Mouse (Mus musculus) heart, adult 18-20 months (tissue): ENCODE data around the gene Qrich1. TPM values are rescaled to one million over a fixed set of nuclear protein-coding genes. Genes with fewer than 3 reads are reported as not detected.
"Not testable (repeated sequence)": the region's sequence is repeated elsewhere in the genome, so short reads cannot be mapped to it uniquely, and the experiment has no call there.

ENCODE experiments used
- DNase-seq, 2 experiments: peaks; one replicate each; pipeline ENCODE4 v3.0.0; 2021 to 2022; ENCODE audit warnings: mixed read lengths in 1 of 2
- microRNA-seq, 2 experiments: library from miRNA; unstranded; fragments of <30 nt; microRNA quantifications; one replicate each; pipeline ENCODE4 v1.2.0; 2022
- total RNA-seq, 2 experiments: library from RNA; stranded (reverse); gene quantifications; 2 replicates each; pipeline ENCODE4 v1.2.3; 2021

The Qrich1 gene
- total RNA-seq, 2 experiments from 2014 or later, result 57.8 to 58.7 TPM

DNA sequence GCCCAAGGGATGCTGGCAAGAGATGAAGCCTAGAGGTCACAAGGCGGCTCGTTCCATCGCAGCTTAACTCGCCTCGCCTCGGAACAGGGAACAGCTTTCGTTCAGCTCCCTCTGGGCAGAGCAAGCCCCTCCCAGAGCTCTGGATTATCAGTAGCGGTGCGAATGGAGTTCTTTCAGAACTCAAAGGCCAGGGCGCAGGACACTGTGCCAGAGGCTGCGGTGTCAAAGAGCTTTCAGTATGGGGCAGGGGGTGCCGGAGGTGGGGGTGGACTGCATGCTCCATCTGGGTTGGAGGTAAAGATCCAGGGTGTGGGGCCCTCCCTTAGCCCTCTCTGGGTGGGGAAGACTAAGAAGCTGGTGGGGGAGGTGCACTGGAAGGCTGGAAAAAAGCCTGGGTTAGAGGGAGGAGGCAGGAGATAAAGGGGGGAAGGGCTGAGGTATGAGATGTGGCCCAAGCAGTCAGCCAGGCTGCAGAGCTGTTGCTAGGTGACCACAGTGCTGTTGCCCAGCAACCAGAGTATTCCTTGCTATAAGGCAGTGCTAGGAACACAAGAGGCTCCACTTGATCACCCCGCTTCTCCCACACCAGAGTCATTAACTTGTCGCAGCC, 71.1 kb downstream of the Qrich1 start:
- peak; percentile 79 to 87 for DNase-seq

DNA sequence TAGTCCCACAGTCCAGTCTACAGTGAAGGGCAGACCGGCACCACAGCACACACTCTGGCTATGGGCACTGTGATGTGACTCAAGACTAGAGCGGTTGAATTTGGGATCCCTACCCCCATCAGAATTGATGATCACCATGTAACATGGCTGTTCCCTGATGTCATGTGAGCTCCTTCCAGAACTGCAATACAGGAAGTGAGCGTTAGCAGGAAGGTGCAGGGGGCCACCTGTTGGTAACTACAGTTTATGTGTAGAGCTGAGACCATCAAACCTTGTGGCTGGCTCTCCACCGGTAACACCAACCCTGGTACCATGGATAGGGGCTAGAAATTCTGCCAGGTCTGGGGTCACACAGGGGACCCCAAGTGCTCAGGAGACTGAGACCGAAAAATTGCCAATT, 72.6 kb downstream of the Qrich1 start:
- DNase-seq, result no peak

DNA sequence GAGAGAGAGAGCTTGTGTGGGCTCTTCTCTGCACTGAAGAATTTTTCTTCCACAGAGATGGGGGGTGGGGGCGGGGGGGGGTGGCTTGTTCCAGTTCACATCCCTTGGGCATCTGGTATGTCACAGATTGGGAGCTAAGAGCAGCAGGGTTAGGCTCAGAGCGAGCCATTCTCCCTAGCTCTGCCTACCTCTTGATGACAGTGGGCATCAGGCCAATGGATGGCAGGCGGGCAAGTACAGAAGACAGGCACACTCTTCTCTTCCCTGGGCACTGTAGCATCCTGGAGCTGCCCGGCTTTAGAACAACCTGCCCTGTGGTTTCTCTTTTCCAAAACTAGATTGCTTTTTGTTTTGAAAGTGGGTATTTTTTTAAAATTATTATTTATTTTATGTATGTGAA, 74.9 kb downstream of the Qrich1 start:
- DNase-seq, result no peak

DNA sequence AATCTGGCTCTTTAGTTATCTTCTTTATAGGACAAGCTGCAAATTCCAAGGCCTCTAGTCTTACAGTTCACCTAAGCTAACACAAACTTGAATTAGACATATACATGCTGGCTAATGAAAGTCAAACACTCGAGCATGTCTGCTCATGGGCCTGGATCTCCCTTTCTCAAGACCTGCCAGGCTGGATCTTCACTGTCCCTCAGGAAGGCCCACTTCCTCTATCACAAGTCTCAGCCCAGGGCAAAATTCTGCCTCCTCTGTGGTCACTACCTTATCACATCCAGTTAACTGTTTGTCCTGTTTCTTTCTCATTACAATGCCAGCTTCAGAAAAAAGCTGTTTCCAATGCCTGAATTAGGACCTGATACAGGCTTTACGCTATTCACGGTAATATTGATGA, 77.7 kb downstream of the Qrich1 start:
- DNase-seq, result no peak

DNA sequence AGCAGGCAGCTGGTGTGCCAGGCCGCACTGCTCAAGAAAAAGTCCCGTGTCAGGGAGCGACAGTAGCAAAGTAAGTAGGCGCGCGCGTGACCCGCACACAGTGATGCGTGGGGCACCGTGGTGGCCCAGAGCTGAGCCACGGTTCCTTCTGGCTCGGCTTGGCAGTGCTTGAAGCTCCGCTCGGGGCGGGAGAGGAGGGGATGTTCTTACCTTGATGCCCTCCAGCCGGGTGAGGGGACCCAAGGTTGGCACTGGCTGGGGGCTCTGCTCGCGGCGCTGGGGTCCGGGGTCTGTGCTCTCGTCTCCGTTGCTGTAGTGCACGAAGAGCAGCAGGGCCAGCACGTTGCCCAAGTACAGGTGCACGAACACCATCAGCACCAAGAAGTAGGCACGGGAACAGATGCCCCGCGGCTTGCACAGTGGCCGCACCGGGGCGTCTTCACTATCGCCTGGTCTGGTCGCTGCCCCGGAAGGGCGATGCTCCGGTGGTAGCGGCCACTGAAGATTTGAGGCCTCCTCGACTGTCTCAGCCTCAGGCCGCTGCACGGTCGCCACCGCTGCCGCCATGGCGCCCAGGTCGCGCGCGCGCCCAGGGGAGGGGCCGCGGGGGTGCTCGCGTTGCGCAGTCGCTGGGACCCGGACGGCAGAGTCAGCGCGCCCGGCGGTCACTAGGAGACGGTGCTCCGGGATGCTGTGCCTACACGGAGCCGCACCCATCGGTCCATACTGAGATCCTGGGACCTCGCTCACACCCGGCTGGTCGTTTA, 80.6 kb downstream of the Qrich1 start, which contains the start of gene P4htm:
P4htm (minus strand) TSS at position 670 of the 767 bp plus-strand sequence.
- peak; percentile 77 to 81 for DNase-seq

DNA sequence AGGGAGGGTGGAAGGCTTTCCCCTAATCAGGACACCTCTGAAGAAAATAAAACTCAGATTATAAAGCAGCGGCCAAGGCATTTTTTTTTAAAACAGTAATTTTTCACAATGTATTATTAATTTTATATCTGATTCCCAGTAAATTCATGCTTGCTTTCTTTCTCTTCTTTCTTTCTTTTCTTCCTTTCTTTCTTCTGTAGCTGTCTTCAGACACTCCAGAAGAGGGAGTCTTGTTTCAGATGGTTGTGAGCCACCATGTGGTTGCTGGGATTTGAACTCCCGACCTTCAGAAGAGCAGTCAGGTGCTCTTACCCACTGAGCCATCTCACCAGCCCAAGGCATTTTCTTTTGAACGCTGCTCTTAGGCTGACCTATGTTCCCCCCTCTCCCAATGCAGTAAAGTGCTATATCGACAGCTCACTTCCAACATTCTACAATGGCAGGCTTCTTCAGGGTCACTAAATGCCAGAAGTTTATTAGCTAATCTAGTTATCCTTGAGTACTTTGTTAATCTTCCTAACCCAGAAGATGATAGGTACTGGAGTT, 82.5 kb downstream of the Qrich1 start:
- no peak for DNase-seq

DNA sequence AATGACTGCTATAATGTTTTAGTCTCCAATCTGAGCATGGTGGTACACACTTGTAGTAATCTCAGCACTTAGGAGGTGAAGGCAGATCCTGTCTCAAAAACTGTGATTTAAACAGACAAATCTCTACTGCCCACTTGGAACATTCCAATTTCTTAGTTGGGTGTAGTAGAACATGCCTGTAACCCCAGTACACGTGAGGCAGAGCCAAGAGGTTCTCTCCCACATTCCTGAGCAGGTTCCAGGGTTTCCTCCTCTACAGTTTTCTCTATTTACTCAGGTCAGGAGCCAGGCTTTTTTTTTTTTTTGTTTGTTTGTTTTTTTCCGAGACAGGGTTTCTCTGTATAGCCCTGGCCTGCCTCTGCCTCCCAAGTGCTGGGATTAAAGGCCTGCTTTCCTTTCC, 83.4 kb downstream of the Qrich1 start:
- no peak for DNase-seq

DNA sequence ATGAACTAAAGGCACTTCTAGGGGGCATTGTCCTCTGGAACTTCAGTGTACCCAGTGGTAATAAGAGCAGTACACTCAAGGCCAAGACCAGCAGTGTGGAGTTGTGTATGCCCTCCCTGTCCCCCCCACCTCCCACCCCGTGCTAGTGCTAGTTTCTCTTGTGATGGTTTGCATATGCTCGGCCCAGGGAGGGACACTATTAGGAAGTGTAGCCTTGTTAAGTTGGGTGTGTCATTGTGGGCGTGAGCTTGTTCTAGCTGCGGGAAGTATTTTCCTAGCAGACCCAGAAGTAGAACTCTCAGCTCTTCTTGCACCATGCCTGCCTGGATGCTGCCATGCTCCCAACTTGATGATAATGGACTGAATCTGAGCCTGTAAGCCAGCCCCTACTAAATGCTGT, 85.4 kb downstream of the Qrich1 start:
- DNase-seq, result no peak

DNA sequence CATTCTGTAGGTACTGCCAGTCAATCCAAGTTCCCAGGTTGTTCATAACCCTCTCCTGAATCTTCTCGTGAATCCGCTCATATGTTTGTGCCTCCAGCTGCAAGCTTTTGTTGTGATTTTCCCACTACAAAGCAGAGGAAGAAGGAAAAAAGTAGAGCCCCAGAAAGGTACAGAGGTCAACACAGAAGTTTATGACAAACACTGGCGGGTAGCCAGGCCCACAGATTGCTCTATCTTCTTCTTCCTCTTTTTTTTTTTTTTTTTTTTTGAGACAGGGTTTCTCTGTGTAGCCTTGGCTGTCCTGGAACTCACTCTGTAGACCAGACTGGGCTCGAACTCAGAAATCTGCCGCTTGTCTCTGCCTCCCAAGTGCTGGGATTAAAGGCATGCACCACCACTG, 91.3 kb downstream of the Qrich1 start:
- not testable (repeated sequence) for DNase-seq

DNA sequence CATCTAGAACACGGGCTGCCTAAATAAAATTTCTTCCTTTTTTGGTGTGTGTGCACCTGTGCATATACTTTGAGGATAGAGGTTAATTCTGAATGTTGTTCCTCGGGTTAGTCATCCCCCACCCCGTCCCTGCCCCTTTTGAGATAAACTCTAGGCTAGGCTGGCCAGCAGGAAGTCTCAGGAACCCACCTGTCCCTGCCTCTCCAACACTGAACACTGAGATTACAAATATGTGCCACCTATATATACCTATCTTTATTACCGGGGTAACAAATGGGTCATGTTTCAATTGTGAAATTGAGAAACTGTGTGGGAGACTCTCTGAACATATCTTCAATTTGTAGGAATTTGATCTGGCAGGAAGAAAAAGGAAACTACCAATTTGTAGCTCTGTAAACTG, 92.3 kb downstream of the Qrich1 start:
- DNase-seq, result no peak

Small RNA genes lying within 50 kb of the gene (microRNA-seq; reads per million reads assigned to microRNA genes)
- 0 reads per million in 2 experiments for gene Gm24083
- gene Mir191, result 0 reads per million in 2 experiments
- gene Mir425, result 833 to 1,300 reads per million in 2 experiments

Other genes starting within 250 kb of the Qrich1 start
- 10 to 100 TPM; 22.2 to 25.6 TPM for gene Nicn1, start 226.4 kb upstream of the Qrich1 start, total RNA-seq
- gene Amt, start 220.0 kb upstream of the Qrich1 start, total RNA-seq, result 1 to 10 TPM; 5.0 to 5.8 TPM
- gene Rhoa, start 210.7 kb upstream of the Qrich1 start, total RNA-seq, result 100 to 1,000 TPM; 229 to 232 TPM
- gene Tcta, start 210.6 kb upstream of the Qrich1 start, total RNA-seq, result 10 to 100 TPM; 67.6 to 76.8 TPM
- gene Gpx1, start 177.9 kb upstream of the Qrich1 start, total RNA-seq, result 100 to 1,000 TPM in 1 of 2 experiments, 10 to 100 TPM in 1; 86.8 to 111 TPM
- 10 to 100 TPM; 74.3 to 79.6 TPM for gene Usp4, start 169.0 kb upstream of the Qrich1 start, total RNA-seq
- 1 to 10 TPM in 1 of 2 experiments, under 1 TPM in 1; 0.97 to 1.2 TPM for gene 1700102P08Rik, start 124.0 kb upstream of the Qrich1 start, total RNA-seq
- gene Ccdc36, start 88.3 kb upstream of the Qrich1 start, total RNA-seq, result not detected
- gene BC048562, start 80.3 kb upstream of the Qrich1 start, total RNA-seq, result not detected
- gene Ccdc71, start 56.3 kb upstream of the Qrich1 start, total RNA-seq, result 10 to 100 TPM; 23.1 to 23.3 TPM
- gene Klhdc8b, start 55.2 kb upstream of the Qrich1 start, total RNA-seq, result 1 to 10 TPM; 4.7 to 5.5 TPM
- gene Lamb2, start 37.1 kb upstream of the Qrich1 start, total RNA-seq, result 100 to 1,000 TPM; 334 to 339 TPM
- 10 to 100 TPM; 79.9 to 91.6 TPM for gene Usp19, start 26.2 kb upstream of the Qrich1 start, total RNA-seq
- 10 to 100 TPM; 76.4 to 90.3 TPM for gene Qars, start 9.1 kb upstream of the Qrich1 start, total RNA-seq
- 10 to 100 TPM; 48.3 to 49.7 TPM for gene Impdh2, start 43.5 kb downstream of the Qrich1 start, total RNA-seq
- gene Ndufaf3, start 50.6 kb downstream of the Qrich1 start, total RNA-seq, result 10 to 100 TPM; 67.0 to 72.6 TPM
- gene Dalrd3, start 53.1 kb downstream of the Qrich1 start, total RNA-seq, result 10 to 100 TPM; 21.3 to 21.9 TPM
- 10 to 100 TPM; 10.9 to 12.6 TPM for gene Wdr6, start 61.9 kb downstream of the Qrich1 start, total RNA-seq
- 10 to 100 TPM; 12.6 to 14.0 TPM for gene P4htm, start 80.9 kb downstream of the Qrich1 start, total RNA-seq
- 10 to 100 TPM; 40.6 to 42.7 TPM for gene Arih2, start 132.6 kb downstream of the Qrich1 start, total RNA-seq
- 100 to 1,000 TPM; 214 to 233 TPM for gene Slc25a20, start 145.3 kb downstream of the Qrich1 start, total RNA-seq
- 10 to 100 TPM; 76.2 to 79.9 TPM for gene Prkar2a, start 172.5 kb downstream of the Qrich1 start, total RNA-seq